Mouse (Mus musculus) myocyte (in vitro differentiated cells): Measurements from ENCODE around the gene Tenm4.

Experiments
- CEBPB ChIP-seq: IDR thresholded peaks from 2 replicates; pipeline ENCODE4 v1.6.1; 2011; ENCODE audit warnings: mild to moderate bottlenecking, moderate library complexity; ENCODE audit not compliant: poor library complexity, insufficient read depth, severe bottlenecking
- E2F4 ChIP-seq: IDR thresholded peaks from one replicate; pipeline ENCODE4 v1.6.1; 2011; ENCODE audit warnings: mild to moderate bottlenecking, control low read depth, moderate library complexity; ENCODE audit not compliant: insufficient read depth
- MAX ChIP-seq: IDR thresholded peaks from one replicate; pipeline ENCODE4 v1.6.1; 2011; ENCODE audit warnings: low read depth, mild to moderate bottlenecking, control low read depth
- MYOD1 ChIP-seq, 3 experiments: IDR thresholded peaks; one replicate each; pipeline ENCODE4 v1.6.1; 2011; ENCODE audit warnings: control low read depth in 2 of 3, low read depth in 2 of 3, mild to moderate bottlenecking in 2 of 3, moderate library complexity in 1 of 3; ENCODE audit not compliant: insufficient read length in 2 of 3, control insufficient read depth in 1 of 3
- MYOG ChIP-seq, 3 experiments: IDR thresholded peaks; one replicate each; pipeline ENCODE4 v1.6.1; 2011; ENCODE audit warnings: control low read depth in 2 of 3, low read depth in 2 of 3, mild to moderate bottlenecking in 2 of 3; ENCODE audit not compliant: insufficient read length in 2 of 3, control insufficient read depth in 1 of 3, insufficient read depth in 1 of 3
- POLR2A ChIP-seq: IDR thresholded peaks from one replicate; pipeline ENCODE4 v1.6.1; 2011; ENCODE audit warnings: low read depth, mild to moderate bottlenecking, control low read depth, moderate library complexity; ENCODE audit not compliant: insufficient read length
- POLR2AphosphoS2 ChIP-seq: IDR thresholded peaks from one replicate; pipeline ENCODE4 v1.6.1; 2011; ENCODE audit warnings: low read depth, control low read depth; ENCODE audit not compliant: insufficient read length
- REST ChIP-seq: IDR thresholded peaks from one replicate; pipeline ENCODE4 v1.6.1; 2011; ENCODE audit warnings: mild to moderate bottlenecking, control low read depth, moderate library complexity; ENCODE audit not compliant: insufficient read depth, insufficient read length
- TCF12 ChIP-seq: IDR thresholded peaks from one replicate; pipeline ENCODE4 v1.6.1; 2011; ENCODE audit warnings: mild to moderate bottlenecking, control low read depth; ENCODE audit not compliant: poor library complexity, insufficient read depth, severe bottlenecking
- TCF3 ChIP-seq: IDR thresholded peaks from one replicate; pipeline ENCODE4 v1.6.1; 2011; ENCODE audit warnings: low read depth, control low read depth; ENCODE audit not compliant: insufficient read length
- USF1 ChIP-seq: IDR thresholded peaks from one replicate; pipeline ENCODE4 v1.6.1; 2011; ENCODE audit warnings: low read depth, mild to moderate bottlenecking, control low read depth, moderate library complexity

GRCm38 (mm10) chr7:96869079-96869810 is 698.2 kb downstream of the Tenm4 start:
- TF ChIP-seq TCF12: no peak
- TF ChIP-seq POLR2A: no peak
- no peak for TF ChIP-seq MYOD1 (IDR thresholded peaks at IDR 0.05; ENCODE audit: control insufficient read depth in 1 of 3, insufficient read length in 2 of 3, low read depth in 2 of 3)
- no peak for TF ChIP-seq POLR2AphosphoS2
- TF ChIP-seq E2F4: no peak
- TF ChIP-seq USF1: no peak
- TF ChIP-seq REST: no peak
- no peak for TF ChIP-seq CEBPB
- no peak for TF ChIP-seq MAX
- no peak for TF ChIP-seq TCF3
- no peak for TF ChIP-seq MYOG (IDR thresholded peaks at IDR 0.05; ENCODE audit: control insufficient read depth in 1 of 3, insufficient read depth in 1 of 3, insufficient read length in 2 of 3, low read depth in 2 of 3)
